Mouse (Mus musculus) intestine, embryonic 16.5 days (tissue): ENCODE measurements around the gene Zranb3. TPM values are rescaled to one million over a fixed set of nuclear protein-coding genes. Genes with fewer than 3 reads are reported as not detected.
A peak's percentile ranks its signal among the peaks of the same experiment; 100 is the strongest.

ENCODE experiments used
- ATAC-seq: fragments of 200-750 bp; cut with Nextera tagmentation; 2 replicates; pipeline ENCODE4 v1.8.0; 2017; ENCODE audit warnings: moderate TSS enrichment, moderate library complexity
- H3K27ac ChIP-seq: fragments of 300-500 bp; sonication (generic); 2 replicates; pipeline ENCODE4 v1.5.1; 2014; ENCODE audit warnings: mild to moderate bottlenecking, low read length
- H3K27me3 ChIP-seq: fragments of 300-500 bp; sonication (generic); replicated peaks from 2 replicates; pipeline ENCODE4 v1.6.1; 2014; ENCODE audit warnings: low read length, control low read depth, mixed read lengths; ENCODE audit not compliant: control insufficient read depth, insufficient read depth
- H3K36me3 ChIP-seq: fragments of 300-500 bp; sonication (generic); 2 replicates; pipeline ENCODE4 v1.6.1; 2014; ENCODE audit warnings: low read length, control low read depth; ENCODE audit not compliant: control insufficient read depth, insufficient read depth
- H3K4me1 ChIP-seq: fragments of 300-500 bp; sonication (generic); 2 replicates; pipeline ENCODE4 v1.6.1; 2014; ENCODE audit warnings: low read length, control low read depth, mixed read lengths; ENCODE audit not compliant: control insufficient read depth, insufficient read depth
- H3K4me2 ChIP-seq: fragments of 300-500 bp; sonication (generic); 2 replicates; pipeline ENCODE4 v1.6.1; 2014; ENCODE audit warnings: low read depth, low read length, control low read depth
- H3K4me3 ChIP-seq: fragments of 300-500 bp; sonication (generic); 2 replicates; pipeline ENCODE4 v1.5.1; 2014; ENCODE audit warnings: mild to moderate bottlenecking, low read length
- H3K9ac ChIP-seq: fragments of 300-500 bp; sonication (generic); 2 replicates; pipeline ENCODE4 v1.6.1; 2014; ENCODE audit warnings: low read depth, low read length
- H3K9me3 ChIP-seq: fragments of 300-500 bp; sonication (generic); 2 replicates; pipeline ENCODE4 v1.6.1; 2016; ENCODE audit warnings: low read length, control low read depth; ENCODE audit not compliant: control insufficient read depth
- WGBS: fragments of 180-500 bp; shearing (Covaris S2); extraction: QIAGEN DNeasy Blood & Tissue Kit; methylation state at CpG from one replicate; pipeline ENCODE4 v1.1.7; 2014; 5-methylcytosine and 5-hydroxymethylcytosine counted together
- polyA plus RNA-seq: library from polyadenylated mRNA; unstranded; fragments of >200 nt; fragmentation: Nextera tagmentation; extraction: Ambion mirVana; gene quantifications from 2 replicates; pipeline ENCODE4 v1.2.1, GENCODE M21; 2015

Gene Zranb3
- polyA plus RNA-seq, 1 experiment from 2014 or later = 5.4 TPM

GRCm38 (mm10) chr1:127982268-127982667 is 120.6 kb downstream of the Zranb3 start:
- WGBS = 79% methylated on average over 3 of the region's 3 CpGs

GRCm38 (mm10) chr1:127980911-127981559 is 121.8 kb downstream of the Zranb3 start:
- H3K4me3 ChIP-seq = no peak overlapping the region
- peak overlapping the region; percentile 17; the same call in 1 of the 2 replicates for H3K27ac ChIP-seq
- H3K36me3 ChIP-seq = no peaks in the 10 kb centered on the region
- no peaks in the 10 kb centered on the region for H3K4me1 ChIP-seq
- H3K4me2 ChIP-seq = no peak overlapping the region
- H3K27me3 ChIP-seq = no peaks in the 10 kb centered on the region
- 63% methylated on average over 2 of the region's 2 CpGs for WGBS
- H3K9ac ChIP-seq = no peak overlapping the region
- H3K9me3 ChIP-seq = no peaks in the 10 kb centered on the region
- ATAC-seq = no peak; the same call in 1 of the 2 replicates

More at GRCm38 (mm10) chr1:127982268-127982667, 120.6 kb downstream of the Zranb3 start:
- no peak overlapping the region for H3K27ac ChIP-seq
- no peak overlapping the region for H3K4me2 ChIP-seq
- no peaks in the 10 kb centered on the region for H3K4me1 ChIP-seq
- H3K36me3 ChIP-seq = no peaks in the 10 kb centered on the region
- no peaks in the 10 kb centered on the region for H3K27me3 ChIP-seq
- H3K4me3 ChIP-seq = no peak overlapping the region
- no peak for ATAC-seq
- H3K9ac ChIP-seq = no peak overlapping the region
- H3K9me3 ChIP-seq = no peaks in the 10 kb centered on the region

- no peak overlapping the region for H3K4me3 ChIP-seq
- H3K4me1 ChIP-seq = no peaks in the 10 kb centered on the region
- ATAC-seq = no peak
- H3K4me2 ChIP-seq = no peak overlapping the region
- no peaks in the 10 kb centered on the region for H3K36me3 ChIP-seq
- H3K9ac ChIP-seq = no peak overlapping the region
- H3K27ac ChIP-seq = no peak overlapping the region
- H3K27me3 ChIP-seq = no peaks in the 10 kb centered on the region
- 81% methylated on average over 1 of the region's 1 CpGs for WGBS
- H3K9me3 ChIP-seq = no peaks in the 10 kb centered on the region
Observed at GRCm38 (mm10) chr1:127978125-127978524, 124.7 kb downstream of the Zranb3 start.

DNA sequence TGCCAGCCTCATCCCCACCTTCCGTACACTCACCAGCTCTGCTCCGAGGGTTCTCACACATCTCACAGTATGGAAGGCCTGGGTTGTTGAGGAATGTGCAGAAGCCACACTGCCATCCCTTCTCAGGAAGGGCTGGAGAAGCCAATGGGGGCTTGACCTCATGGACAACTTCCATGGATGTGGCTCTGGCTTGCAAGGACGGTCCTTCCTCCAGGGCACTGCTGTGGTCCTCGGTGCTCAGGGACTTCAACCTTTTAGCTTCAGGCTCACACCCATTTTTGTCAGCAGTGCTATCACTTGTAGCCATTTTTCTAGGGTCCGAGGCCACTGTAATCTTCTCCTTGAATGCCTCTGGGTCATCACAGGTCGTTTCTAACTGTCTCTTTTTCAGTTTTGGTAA is 126.7 kb downstream of the Zranb3 start:
- WGBS = 89% methylated on average over 6 of the region's 6 CpGs
- Histone ChIP-seq H3K9me3 (no peaks in the 10 kb centered on the region), H3K9ac (no peak overlapping the region), H3K4me1 (no peaks in the 10 kb centered on the region), H3K27me3 (no peaks in the 10 kb centered on the region), H3K36me3 (no peaks in the 10 kb centered on the region), H3K27ac (no peak overlapping the region), H3K4me3 (no peak overlapping the region), H3K4me2 (no peak overlapping the region)
- ATAC-seq = no peak

DNA sequence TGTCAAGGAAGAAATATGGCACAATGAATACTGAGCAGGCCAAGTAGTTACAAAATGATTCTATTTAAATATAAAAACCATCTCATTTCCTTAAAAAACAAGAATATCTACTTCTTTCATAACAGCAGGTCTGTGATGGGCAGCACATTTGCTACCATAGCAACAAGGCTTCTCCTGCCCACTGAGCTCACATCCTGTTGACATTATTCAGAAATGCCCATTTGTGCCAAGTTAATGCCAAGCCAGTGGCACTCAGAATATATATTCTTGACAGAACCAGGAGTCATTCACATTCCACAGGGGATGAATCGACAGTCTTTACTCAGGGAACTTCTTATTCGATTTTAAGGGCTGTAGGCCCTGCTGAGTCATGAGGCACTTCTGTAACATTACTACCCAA is 127.2 kb downstream of the Zranb3 start:
- H3K9me3 ChIP-seq = no peaks in the 10 kb centered on the region
- no peaks in the 10 kb centered on the region for H3K27me3 ChIP-seq
- H3K27ac ChIP-seq = no peak overlapping the region
- H3K4me1 ChIP-seq = no peaks in the 10 kb centered on the region
- 72% methylated on average over 2 of the region's 2 CpGs for WGBS
- no peak for ATAC-seq
- H3K4me3 ChIP-seq = no peak overlapping the region
- no peak overlapping the region for H3K4me2 ChIP-seq
- no peak overlapping the region for H3K9ac ChIP-seq
- H3K36me3 ChIP-seq = no peaks in the 10 kb centered on the region

GRCm38 (mm10) chr1:127974082-127974481 is 128.8 kb downstream of the Zranb3 start:
- WGBS = 92% methylated on average over 4 of the region's 4 CpGs
- H3K9ac ChIP-seq = no peak overlapping the region
- no peak for ATAC-seq
- H3K4me3 ChIP-seq = no peak overlapping the region
- no peaks in the 10 kb centered on the region for H3K36me3 ChIP-seq
- no peaks in the 10 kb centered on the region for H3K4me1 ChIP-seq
- H3K9me3 ChIP-seq = no peaks in the 10 kb centered on the region
- H3K27me3 ChIP-seq = no peaks in the 10 kb centered on the region
- no peak overlapping the region for H3K27ac ChIP-seq
- H3K4me2 ChIP-seq = no peak overlapping the region

GRCm38 (mm10) chr1:127970870-127971269 is 132.0 kb downstream of the Zranb3 start:
- Histone ChIP-seq H3K4me3 (no peak overlapping the region), H3K4me1 (no peaks in the 10 kb centered on the region)
- WGBS = 83% methylated on average over 4 of the region's 4 CpGs

GRCm38 (mm10) chr1:127963326-127963725 is 139.5 kb downstream of the Zranb3 start:
- Histone ChIP-seq H3K4me2 (no peak overlapping the region), H3K4me3 (no peak overlapping the region), H3K27me3 (no peaks in the 10 kb centered on the region), H3K36me3 (no peaks in the 10 kb centered on the region), H3K4me1 (peaks cover 3% of the 10 kb centered on the region; the same call in 1 of the 2 replicates), H3K27ac (no peak overlapping the region), H3K9me3 (no peaks in the 10 kb centered on the region), H3K9ac (no peak overlapping the region)
- 75% methylated on average over 3 of the region's 3 CpGs for WGBS
- ATAC-seq = no peak

More at GRCm38 (mm10) chr1:127970870-127971269, 132.0 kb downstream of the Zranb3 start:
- ATAC-seq = no peak
- H3K36me3 ChIP-seq = no peaks in the 10 kb centered on the region
- H3K9ac ChIP-seq = no peak overlapping the region
- H3K27me3 ChIP-seq = no peaks in the 10 kb centered on the region
- no peaks in the 10 kb centered on the region for H3K9me3 ChIP-seq
- no peak overlapping the region for H3K4me2 ChIP-seq
- no peak overlapping the region for H3K27ac ChIP-seq

DNA sequence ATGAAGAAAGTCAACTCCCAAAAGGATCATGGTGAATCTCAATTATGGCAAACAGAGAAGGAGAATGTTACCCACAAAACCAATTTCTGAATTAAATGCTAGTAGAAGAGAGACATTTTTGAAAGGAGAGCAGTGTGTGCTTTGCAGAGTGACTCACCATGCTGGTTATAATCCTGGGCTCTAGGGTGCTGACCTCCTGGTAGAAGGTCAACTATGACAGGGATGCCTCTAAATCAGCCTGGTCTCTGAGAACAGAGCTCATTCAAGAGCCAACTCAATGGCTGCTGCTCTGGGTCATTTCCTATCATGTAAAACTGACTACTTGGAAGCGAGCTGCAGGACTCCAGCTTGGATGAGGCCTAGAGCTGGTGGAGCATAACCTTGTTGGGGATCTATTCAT is 141.7 kb downstream of the Zranb3 start:
- Histone ChIP-seq H3K27ac (no peak overlapping the region), H3K9ac (no peak overlapping the region), H3K4me1 (peaks cover 3% of the 10 kb centered on the region; the same call in 1 of the 2 replicates), H3K4me2 (no peak overlapping the region), H3K36me3 (no peaks in the 10 kb centered on the region), H3K27me3 (no peaks in the 10 kb centered on the region), H3K9me3 (no peaks in the 10 kb centered on the region), H3K4me3 (no peak overlapping the region)
- ATAC-seq = no peak
- WGBS = 93% methylated on average over 1 of the region's 1 CpGs

DNA sequence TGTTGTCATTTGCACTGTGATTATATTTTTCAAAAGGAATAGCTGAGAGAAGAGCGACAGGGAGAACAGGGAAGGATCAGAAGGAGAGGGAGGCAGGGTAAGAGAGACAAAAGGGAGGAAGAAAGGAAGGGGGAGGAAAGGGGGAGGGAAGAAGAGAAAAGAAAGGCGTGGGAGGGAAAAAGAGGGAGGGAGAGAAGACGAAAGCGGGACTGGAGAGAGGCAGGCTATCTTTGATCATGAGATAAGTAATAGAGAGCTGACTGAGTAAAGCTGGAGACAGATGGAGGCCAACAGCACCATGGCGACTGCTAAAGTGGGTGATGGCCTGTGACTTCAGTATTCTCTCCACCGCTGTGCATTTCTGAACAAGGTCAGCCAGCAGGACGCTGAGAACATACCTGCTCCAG is 143.5 kb downstream of the Zranb3 start:
- ATAC-seq = no peak
- Histone ChIP-seq H3K4me3 (no peak overlapping the region), H3K27me3 (no peaks in the 10 kb centered on the region), H3K4me1 (peaks cover 3% of the 10 kb centered on the region; the same call in 1 of the 2 replicates), H3K27ac (no peak overlapping the region), H3K9me3 (no peaks in the 10 kb centered on the region), H3K36me3 (no peaks in the 10 kb centered on the region), H3K4me2 (no peak overlapping the region), H3K9ac (no peak overlapping the region)
- 46% methylated on average over 7 of the region's 7 CpGs for WGBS
